Mouse (Mus musculus): ENCODE measurements around the gene Pnrc1.

- no peak for TF ChIP-seq POLR2A (IDR thresholded peaks at IDR 0.05; ENCODE audit: low read depth, low read length)
- no peak for TF ChIP-seq CTCF (conservative IDR thresholded peaks at IDR 0.05 in 1 of 2, IDR thresholded peaks at IDR 0.05 in 1 of 2; ENCODE audit: low read depth in 2 of 2, low read length in 2 of 2)
- no peak for TF ChIP-seq RCOR1 (conservative IDR thresholded peaks at IDR 0.05; ENCODE audit: low read depth, low read length)
Measured at GRCm38 (mm10) chr4:33261311-33261753, 28.6 kb downstream of the Pnrc1 start.
